Mouse (Mus musculus): ENCODE measurements around the gene Emb.

DNA sequence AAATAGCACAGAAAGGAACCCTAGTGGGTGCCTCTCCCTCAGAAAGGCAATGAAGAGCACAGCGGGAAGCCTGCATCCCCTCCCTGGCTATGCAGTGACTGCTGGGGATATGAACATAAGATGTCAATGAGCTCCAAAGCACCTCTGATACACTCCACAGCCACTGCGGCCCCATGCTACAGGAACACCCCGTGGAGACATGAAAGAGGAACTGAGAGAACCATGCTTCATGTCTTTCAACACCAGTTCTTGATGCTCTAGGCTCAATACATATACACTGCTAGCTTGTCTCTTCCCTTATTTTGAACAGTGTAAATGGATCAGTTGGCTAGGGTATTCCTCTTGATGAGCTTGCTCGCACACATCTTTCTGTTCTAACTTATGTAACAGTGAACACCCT, 28.8 kb downstream of the Emb start:
- TF ChIP-seq CTCF (conservative IDR thresholded peaks at IDR 0.05; ENCODE audit: low read length): no peak
- TF ChIP-seq NANOG (IDR thresholded peaks at IDR 0.05; ENCODE audit: borderline replicate concordance, low read length): no peak
- TF ChIP-seq POU5F1 (IDR thresholded peaks at IDR 0.05; ENCODE audit: borderline replicate concordance, low read length): no peak

Data from E14TG2a.4 (cell line).